Mouse (Mus musculus) urinary bladder, adult 2 months (tissue): ENCODE data around the gene Hoxc4. TPM values are rescaled to one million over a fixed set of nuclear protein-coding genes. Genes with fewer than 3 reads are reported as not detected.

Source experiments
- DNase-seq: peaks from one replicate; pipeline ENCODE4 v3.0.0; 2022; ENCODE audit warnings: low spot score
- polyA plus RNA-seq: library from polyadenylated mRNA; depleted of rRNA; stranded (reverse); fragments of >200 nt; gene quantifications from 2 replicates; pipeline ENCODE4 v1.2.3, GENCODE M21; 2012; rRNA removed

The Hoxc4 gene
- 0.76 and 0.80 TPM in 2 replicates for polyA plus RNA-seq

GRCm38 (mm10) chr15:103018636-103019035 is at the start of gene Hoxc4:
Gene Hoxc4 (plus strand): TSS chr15:103018934.
- no peak for DNase-seq

GRCm38 (mm10) chr15:102969296-102969695 is 49.4 kb upstream of the Hoxc4 start:
- DNase-seq = no peak

DNA sequence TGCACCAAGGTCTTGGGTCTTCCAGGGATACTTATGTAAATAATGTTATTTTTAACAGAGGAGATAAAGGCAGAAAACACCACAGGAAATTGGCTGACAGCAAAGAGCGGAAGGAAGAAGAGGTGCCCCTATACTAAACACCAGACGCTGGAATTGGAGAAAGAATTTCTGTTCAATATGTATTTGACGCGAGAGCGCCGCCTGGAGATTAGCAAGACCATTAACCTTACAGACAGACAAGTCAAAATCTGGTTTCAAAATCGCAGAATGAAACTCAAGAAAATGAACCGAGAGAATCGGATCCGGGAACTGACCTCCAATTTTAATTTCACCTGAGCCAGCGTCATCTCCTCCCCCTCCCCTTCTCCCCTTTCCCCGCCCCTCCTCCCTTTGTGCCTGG is 48.0 kb upstream of the Hoxc4 start:
- no peak for DNase-seq

- DNase-seq = no peak
Observed at GRCm38 (mm10) chr15:102972254-102972653, 46.5 kb upstream of the Hoxc4 start.

- no peak for DNase-seq
Observed at GRCm38 (mm10) chr15:102972753-102973152, 46.0 kb upstream of the Hoxc4 start.

- DNase-seq = no peak
Observed at GRCm38 (mm10) chr15:102975034-102975433, 43.7 kb upstream of the Hoxc4 start.

DNA sequence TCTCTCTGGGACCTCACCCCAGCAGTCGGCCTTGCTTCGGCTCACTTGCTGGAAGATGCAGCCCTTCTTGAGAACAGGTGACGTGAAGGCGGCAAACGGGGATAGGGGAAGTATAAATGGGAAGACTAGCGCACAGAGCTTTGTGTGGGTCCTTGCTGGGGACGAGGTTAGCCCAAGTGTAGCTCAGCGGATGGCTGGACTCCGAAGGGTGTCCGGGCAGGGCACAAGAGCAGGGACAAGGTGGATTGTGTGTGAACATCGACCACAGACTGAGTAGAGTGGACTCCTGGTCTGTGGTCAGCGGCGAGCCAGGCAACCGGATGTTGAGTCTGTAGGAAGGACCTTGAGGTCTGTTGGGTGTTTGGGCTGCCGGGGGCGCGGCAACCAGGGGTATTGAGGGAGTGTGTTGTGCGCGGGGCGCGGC is 43.0 kb upstream of the Hoxc4 start:
- peak; percentile 20 for DNase-seq

DNA sequence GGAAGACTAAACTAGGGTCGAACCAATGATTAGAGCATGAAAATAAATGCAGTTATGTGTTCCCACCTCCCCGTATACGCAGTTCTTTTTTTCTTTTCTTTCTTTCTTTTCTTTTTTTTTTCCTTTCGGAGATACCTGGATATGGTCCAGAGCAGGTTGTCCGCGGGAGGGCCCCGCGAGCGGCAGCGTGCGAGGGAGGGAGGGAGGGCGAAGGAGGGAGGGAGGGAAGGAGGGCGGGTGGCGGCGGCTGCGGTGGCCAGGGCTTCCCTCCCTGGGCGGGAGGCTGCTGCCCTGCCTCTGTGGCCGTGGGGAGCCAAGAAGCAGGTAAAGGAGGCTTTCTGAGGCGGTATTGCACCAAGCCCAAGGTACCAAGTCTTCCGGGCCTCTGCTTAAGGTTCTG is 42.6 kb upstream of the Hoxc4 start, which contains the start of gene Hoxc9:
Gene Hoxc9, plus strand, starts transcription at position 269 of the 400 bp plus-strand sequence.
- peak; percentile 21 for DNase-seq

DNA sequence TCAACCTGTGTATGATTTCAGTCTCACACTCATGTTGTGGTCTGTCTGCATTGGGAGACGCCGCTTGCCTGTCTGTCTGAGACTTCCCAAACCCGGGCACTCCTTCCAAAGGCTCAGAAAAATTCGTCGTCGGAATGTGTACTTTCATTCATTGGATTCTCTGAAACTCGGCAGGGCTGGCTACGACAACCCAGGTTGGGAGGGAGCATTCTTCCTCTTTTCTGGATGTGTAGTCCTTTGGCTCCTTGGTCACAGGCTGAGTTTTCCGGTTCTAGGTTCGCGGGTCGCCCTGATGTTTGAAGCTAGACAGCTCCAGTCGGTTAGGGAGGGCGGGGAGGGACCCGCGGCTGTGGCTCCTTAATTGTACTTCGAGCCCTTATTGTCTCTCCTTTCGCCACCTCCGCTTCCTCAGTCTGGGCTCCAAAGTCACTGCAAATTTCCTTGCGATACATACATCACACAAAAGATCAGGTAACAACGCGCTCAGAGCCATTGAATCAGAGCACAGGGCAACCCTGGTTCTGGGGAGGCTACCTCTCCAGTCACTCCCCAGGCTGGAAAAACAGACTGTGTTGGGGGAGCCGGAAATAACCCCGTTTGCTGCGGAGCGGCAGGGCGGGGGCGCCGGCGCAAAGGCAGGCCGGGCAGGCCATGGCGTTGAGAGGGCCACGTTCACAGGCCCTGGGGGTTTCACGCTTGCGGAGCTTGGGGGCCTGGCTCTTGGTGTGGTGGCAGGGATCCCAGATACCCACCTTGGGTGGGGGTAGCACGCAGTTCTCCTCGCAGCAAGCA is 41.9 kb upstream of the Hoxc4 start:
- DNase-seq = peak; percentile 25

DNA sequence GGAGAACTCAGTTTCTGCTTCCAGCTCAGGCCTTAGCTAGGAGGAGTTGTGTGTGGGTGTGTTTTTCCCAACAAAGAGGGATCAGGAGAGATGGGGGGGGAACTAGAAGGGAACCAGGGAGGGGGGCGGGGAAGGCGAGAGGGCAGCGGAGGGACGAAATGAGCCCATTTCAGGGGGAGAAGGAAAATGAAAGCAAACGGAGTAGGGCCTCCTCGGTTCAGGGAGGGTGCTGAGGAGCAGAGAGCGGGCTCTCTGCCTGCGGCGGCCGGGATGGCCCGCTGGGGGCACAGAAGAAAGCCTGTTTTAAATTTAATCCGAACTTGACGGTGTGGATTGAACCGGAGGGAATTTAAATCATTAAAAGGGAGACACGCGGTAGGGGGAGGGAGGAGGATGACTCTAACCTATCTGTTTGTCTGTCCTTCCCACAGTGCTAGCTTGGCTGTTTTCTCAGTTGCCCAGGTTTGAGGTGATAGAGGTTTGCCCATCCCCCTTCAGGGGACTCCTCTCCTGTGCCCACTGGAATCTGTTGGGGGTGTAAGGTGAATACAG is 41.2 kb upstream of the Hoxc4 start:
- no peak for DNase-seq

DNA sequence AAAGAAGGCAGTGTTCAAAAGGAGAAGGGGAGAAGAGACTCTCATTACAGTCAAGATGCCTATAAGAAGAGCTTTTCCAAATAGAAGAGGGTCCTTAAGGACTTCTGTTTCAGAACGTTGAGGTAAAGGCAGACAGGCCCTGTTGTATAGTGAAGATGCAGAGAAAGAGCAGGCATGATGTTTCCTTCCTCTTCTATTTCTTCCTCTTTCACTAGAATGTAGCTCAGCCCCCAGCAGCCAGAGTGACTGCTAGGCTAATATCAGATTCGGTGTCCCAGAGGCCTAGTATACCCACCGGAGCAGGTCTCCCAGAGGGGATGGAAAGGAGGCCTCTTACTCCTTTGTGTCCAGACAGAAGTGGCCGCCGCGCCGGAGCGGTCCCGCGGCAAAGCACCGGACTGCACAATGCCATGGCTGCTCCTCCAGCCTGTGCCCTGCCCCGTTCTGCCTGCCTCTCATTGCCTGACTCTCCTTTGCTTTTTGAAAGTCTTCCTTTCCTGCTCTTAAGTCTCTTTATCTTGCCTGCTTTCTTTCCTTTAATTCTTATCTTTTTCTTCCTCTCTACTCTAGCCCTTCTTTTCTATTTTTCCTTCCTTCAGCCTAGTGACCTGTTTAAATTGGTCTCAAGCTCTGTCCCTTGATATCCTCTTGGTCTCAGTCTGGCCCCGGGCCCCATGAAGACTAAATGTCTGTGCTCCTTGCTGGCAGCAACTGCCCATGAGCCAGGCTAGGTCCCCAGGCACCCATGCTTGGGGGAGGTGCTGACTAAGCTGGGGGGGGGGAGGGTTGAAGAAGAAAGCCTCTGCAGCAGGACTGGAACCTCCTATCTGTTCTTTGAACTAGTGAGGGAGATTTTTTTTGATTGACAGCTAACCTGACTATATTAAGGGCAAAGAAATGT is 39.9 kb upstream of the Hoxc4 start:
- no peak for DNase-seq

DNA sequence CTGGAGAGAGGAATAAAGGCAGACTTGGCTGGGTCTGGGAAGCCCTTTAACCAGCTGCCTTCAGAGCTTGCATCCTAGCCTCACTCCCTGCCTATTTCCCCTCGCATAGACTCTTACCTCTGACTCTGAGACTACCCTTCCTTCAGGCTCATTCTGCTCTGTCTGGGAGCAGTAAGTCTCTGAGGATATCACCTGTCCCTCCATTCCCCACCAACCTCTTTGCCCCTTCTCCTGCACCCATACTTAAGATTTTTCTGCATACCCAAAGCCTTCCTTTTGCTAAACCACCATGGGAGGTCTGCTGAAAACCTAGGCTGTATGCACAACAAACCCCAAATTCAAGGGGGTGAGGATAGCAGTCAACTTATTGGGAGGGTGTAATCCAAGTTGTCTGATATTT is 38.8 kb upstream of the Hoxc4 start:
- no peak for DNase-seq

DNA sequence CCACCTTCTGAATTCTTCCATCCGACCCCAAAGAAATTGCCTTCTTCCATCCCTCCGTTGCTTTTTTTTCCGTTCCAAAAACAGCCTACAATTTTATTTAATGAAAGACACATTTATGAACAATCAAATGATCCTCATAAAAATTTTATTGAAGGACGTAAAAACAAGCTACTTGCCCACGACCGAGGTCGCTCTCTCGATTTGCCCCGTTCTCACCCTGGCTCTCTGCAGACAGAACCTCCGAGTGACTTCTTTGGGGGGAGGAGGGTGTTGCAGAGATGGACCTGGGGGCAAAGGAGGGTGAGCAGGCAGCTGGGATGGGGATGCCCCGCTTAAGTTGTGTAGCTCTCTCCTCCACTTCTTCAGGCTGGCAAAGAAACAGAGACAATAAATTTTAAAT is 38.4 kb upstream of the Hoxc4 start:
- DNase-seq = no peak

DNA sequence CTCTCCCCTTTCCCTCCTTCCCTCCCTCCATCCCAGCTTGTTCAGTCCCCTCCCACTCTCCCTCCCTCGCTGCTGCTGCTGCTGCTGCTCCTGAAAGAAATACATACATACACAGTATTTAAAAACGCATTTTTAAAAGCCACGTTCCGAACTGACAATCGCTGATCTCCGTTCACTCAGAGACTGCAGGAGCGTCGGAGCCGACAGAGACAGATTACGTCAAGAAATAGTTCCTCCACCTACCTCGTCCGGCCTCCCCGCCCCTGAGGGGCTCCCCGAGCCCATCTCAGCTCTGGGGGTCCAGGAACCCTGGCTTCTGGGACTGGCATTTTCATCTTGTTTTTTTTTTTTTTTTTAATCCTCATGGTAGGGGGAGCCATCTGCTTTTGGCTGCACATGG is 37.8 kb upstream of the Hoxc4 start:
- no peak for DNase-seq

DNA sequence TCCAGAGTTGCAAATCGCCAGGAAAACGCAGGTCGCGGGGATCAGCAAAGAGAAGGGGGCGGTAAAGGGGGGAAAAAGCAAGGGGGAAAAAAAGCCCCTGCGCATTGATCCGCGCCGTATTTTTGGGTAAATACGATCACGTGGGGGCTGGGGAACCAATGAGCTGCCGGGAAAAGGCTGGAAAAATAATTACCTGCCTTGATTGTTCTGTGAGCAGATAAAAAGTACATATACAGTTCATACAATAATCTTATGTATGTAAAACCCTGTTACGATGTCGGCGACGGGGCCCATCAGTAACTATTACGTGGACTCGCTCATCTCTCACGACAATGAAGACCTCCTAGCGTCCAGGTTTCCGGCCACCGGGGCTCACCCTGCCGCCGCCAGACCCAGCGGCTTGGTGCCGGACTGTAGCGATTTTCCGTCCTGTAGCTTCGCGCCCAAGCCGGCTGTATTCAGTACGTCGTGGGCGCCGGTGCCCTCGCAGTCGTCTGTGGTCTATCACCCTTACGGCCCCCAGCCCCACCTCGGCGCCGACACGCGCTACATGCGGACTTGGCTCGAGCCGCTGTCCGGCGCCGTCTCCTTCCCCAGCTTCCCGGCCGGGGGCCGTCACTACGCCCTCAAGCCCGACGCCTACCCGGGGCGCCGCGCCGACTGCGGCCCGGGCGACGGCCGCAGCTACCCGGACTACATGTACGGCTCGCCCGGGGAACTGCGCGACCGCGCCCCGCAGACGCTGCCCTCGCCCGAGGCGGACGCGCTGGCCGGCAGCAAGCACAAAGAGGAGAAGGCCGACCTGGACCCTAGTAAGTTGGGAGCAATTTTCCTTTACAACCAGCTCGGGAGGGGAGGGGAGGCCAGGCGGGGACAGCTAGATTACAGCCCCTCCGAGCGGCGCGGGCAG is 37.1 kb upstream of the Hoxc4 start:
- no peak for DNase-seq

DNA sequence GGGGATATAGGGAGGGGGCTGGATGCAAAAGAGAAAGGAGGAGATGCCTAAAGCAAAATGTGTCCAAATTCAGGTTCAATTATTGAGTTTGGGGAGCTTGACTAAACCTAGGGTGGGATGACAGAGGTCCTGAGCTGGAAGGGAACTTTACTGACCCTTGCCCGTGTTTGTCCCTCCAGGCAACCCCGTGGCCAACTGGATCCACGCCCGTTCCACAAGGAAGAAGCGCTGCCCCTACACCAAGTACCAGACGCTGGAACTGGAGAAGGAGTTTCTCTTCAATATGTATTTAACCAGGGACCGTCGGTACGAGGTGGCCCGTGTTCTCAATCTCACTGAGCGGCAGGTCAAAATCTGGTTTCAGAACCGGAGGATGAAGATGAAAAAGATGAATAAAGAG is 35.0 kb upstream of the Hoxc4 start:
- no peak for DNase-seq

DNA sequence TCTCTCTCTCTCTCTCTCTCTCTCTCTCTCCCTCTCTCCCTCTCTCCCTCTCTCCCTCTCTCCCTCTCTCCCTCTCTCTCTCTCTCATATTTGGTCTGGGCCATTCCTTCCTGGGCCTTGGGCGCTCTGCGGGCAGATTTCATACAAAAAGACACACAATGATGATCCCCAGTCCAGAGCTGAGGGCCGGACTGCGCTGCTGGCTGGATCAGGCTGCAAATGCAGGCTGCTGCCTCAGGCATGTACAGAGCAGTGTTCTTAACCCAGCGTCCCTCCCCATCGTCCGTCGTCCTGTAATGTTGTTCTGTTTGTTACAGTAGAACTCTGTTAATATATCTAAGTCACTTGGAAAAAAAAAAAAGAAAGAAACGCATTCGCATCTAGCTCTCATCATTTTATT is 34.2 kb upstream of the Hoxc4 start:
- no peak for DNase-seq

- no peak for DNase-seq
Observed at GRCm38 (mm10) chr15:102984925-102985324, 33.8 kb upstream of the Hoxc4 start.

DNA sequence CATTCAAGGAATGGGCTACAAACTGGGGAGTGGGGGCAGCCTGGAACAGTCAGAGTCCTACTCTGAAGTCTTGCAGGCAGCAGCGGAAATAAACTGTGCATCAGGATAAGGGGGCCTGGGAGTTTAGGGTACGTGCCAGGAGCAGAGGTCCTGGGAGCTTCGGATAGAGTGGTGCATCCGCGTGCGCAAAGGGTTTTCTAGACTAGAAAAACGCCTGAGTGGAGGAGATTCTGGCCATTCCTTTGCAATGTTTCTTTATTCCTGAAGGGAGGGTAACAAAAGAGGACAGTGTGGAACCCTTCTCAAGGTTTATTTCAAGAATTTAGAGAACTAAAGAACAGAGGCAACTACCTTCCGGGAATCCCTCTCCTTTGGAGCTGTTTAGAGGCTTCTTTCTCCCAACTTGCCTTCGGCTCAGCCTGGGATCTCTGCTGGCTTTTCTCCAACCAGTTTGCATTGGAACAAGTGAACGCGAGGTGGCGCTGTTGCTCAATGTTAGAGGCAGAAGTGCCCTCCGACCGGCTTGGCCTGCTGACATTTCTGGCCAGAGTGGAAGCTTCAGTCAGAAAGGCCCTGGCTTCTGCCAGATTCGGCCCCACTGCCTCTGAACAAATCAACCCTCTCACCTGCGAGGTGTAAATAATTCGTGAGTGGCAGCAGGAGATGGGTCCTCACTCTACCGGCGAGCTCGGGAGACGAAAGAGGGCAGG is 31.5 kb upstream of the Hoxc4 start:
- DNase-seq = peak; percentile 92

DNA sequence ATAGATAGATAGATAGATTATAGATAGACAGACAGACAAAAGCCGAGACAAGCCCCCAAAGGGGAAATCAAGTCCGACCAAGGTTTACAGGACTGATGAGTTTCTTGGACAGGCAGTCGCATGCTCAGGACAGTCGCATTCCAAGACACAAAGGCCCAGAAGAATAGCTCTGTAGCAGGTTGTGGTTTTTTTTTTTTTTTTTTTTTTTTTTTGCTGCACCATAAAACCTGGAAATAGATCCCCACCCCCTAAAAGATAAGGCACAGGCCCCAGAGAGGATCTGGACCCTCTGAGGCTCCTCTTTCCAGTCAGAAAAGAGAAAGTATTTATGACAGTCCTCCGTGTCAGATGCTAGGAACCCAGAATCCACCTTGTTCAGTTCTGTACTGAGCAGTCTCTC is 30.7 kb upstream of the Hoxc4 start:
- DNase-seq = no peak
